Mouse (Mus musculus) gastrocnemius, adult 18-20 months (tissue): ENCODE measurements around the gene Gm13287. TPM values are rescaled to one million over a fixed set of nuclear protein-coding genes. Genes with fewer than 3 reads are reported as not detected.
"Not testable (repeated sequence)": the region's sequence is repeated elsewhere in the genome, so short reads cannot be mapped to it uniquely, and the experiment has no call there.

Source experiments
- DNase-seq: peaks from one replicate; pipeline ENCODE4 v3.0.0; 2021; ENCODE audit warnings: low spot score
- total RNA-seq, 2 experiments: library from RNA; stranded (reverse); gene quantifications; 2 replicates each; pipeline ENCODE4 v1.2.3; 2021

The Gm13287 gene
- total RNA-seq, 2 experiments from 2014 or later: not detected

DNA sequence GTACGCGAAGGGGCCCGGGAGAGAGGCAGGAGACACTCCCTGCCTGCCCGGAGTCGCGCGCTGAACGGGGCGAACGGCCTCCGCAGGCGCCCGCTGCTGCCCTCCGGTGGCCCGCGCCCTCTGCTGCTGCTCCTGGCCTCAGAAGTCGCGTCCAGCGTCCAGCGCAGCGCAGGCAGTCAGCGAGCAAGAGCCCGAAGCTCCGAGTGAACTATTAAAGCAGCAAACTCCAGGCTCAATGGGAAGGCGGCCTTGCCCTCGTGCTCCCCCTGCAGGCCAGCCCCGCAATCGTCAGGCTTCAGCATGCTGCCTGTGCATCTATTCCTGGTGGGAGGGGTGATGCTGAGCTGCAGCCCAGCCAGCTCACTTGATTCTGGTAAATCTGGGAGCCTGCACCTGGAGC lies 6.0 kb upstream of the Gm13287 start, which contains the start of gene Gm13279:
Gm13279 (plus strand) TSS at position 301 of the 400 bp plus-strand sequence.
- not testable (repeated sequence) for DNase-seq

DNA sequence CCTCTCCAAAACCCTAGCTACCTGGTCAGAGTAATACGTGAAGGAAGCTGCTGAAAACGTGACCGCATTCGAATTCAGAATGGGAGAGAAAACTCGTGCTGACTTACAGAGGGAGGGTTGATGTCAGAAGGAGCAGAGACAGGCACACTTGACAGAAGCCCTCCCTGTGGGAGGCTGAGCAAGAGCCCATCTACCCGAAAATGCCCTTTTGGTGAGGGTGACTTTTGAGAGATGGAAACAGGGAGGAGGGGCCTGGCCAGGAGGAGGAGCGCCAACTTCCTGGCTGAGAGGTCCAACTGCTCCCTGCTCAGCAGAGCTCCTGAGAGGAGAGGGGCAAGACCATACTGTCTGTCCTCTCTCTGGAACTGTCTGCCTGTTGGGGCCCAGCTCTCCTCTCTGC lies 3.7 kb upstream of the Gm13287 start, which contains the start of gene Gm13285:
Gm13285 (plus strand) TSS at position 301 of the 400 bp plus-strand sequence.
- not testable (repeated sequence) for DNase-seq

- DNase-seq: not testable (repeated sequence)
Measured at GRCm38 (mm10) chr4:88805231-88805630, 2.2 kb downstream of the Gm13287 start, which contains the start of gene Gm13288. Gm13288 (plus strand) TSS chr4:88805531.

DNA sequence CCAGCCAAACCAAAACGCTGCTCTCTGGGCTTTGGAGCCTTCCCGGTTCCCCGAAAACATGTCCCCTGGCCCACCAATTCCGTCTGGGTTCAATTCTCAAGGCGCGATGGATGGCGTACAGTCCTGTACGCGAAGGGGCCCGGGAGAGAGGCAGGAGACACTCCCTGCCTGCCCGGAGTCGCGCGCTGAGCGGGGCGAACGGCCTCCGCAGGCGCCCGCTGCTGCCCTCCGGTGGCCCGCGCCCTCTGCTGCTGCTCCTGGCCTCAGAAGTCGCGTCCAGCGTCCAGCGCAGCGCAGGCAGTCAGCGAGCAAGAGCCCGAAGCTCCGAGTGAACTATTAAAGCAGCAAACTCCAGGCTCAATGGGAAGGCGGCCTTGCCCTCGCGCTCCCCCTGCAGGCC lies 2.7 kb downstream of the Gm13287 start:
- DNase-seq: peak; percentile 5

DNA sequence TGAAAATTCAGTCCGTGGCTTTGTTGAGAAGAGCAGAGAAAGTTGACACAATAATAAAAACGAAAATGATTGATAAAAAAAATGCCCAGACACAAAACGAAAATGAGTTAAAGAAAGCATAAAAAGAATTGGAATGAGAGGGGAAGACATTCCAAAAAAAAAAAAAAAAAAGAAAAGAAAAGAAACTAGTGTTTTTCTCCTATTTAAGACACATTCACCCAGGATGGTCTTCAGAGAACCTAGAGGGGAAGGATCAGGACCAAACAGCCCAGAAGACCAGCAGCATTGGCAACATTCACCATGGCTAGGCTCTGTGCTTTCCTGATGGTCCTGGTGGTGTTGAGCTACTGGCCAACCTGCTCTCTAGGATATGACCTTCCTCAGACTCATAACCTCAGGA lies 12.9 kb downstream of the Gm13287 start, which contains the start of gene Ifna7:
Ifna7 (plus strand) TSS at position 301 of the 400 bp plus-strand sequence.
- DNase-seq: no peak

GRCm38 (mm10) chr4:88819659-88820058 lies 16.6 kb downstream of the Gm13287 start, which contains the start of gene Ifna11:
Ifna11 (plus strand) TSS chr4:88819959.
- no peak for DNase-seq

DNA sequence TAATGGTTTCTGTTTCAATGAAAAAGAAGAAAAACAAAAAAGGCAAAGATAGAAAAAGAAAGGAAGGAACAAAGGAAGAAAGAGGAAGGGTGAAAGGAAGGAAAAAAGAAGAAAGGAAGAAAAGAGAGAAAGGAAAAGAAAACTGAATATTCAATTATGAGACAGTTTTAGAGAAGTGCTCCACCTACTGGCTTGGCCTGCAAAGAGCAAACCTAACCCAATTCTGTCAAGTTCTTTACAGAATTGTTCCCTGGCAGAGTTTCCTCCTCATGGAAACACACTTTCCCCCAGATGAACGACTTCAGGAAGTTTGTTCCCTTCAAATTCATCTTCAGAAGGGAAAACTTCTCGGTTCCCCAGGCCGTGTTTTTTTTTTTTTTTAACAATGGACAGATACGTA lies 19.9 kb downstream of the Gm13287 start:
- no peak for DNase-seq

- DNase-seq: not testable (repeated sequence)
Measured at GRCm38 (mm10) chr4:88827116-88827515, 24.1 kb downstream of the Gm13287 start, which contains the start of gene Ifna6. Ifna6 (plus strand) TSS chr4:88827416.

DNA sequence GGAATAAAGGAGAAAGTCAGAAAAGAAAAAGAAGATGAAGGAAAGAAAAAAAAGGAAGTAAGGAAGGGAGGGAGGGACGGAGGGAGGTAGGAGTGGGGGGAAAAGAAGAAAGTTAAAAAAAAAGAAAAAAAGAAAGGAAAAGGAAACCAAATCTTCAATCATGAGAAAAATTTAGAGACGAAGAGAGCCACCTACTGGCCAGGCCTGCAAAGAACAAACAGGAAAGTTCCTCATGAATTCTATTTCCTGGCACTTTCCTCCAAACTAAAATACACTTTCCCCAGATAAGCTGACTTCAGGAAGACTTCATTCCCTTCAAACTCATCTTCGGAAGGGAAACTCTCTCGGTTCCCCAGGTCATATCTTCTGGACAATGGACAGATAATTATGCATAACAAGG lies 27.5 kb downstream of the Gm13287 start:
- DNase-seq: peak; percentile 4

GRCm38 (mm10) chr4:88835225-88835624 lies 32.2 kb downstream of the Gm13287 start, which contains the start of gene Ifna5:
Ifna5 (plus strand) TSS chr4:88835525.
- not testable (repeated sequence) for DNase-seq

GRCm38 (mm10) chr4:88838828-88839227 lies 35.8 kb downstream of the Gm13287 start:
- DNase-seq: no peak

- no peak for DNase-seq
Measured at GRCm38 (mm10) chr4:88840058-88840457, 37.0 kb downstream of the Gm13287 start.

DNA sequence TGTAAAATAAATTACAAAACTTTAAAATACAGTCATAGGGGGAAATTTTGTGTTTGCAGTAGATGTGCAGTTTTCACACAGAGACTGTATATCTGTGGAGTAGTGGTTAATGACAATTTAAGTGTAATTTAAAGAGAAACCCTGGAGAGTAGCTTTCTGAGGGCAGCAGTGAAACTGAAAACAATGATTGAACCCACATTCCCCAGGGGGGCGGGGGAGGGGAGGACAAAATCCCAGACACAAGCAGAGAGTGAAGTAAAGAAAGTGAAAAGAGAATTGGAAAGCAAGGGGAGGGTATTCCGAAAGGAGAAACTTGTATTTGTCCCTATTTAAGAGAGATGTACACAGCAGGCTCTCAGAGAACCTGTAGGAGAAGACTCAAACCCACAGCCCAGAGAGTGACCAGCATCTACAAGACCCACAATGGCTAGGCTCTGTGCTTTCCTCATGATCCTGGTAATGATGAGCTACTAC lies 38.4 kb downstream of the Gm13287 start, which contains the start of gene Ifna4:
Ifna4 (plus strand) TSS at position 424 of the 474 bp plus-strand sequence.
- no peak for DNase-seq

DNA sequence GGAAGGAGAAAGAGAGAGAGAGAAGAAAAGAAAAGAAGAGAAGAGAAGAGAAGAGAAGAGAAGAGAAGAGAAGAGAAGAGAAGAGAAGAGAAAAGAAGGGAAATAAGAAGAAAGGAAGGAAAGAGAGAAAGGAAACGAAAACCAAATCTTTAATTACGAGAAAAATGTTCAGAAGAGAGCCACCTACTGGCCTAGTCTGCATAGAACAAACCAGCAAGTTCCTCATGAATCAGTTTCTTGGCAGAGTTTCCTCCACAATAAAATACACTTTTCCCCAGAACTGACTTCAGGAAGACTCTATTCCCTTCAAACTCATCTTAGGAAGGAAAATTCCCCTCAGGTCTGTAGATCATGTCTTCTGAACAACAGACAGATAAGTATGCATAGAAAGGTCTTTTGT lies 42.3 kb downstream of the Gm13287 start:
- DNase-seq: no peak

DNA sequence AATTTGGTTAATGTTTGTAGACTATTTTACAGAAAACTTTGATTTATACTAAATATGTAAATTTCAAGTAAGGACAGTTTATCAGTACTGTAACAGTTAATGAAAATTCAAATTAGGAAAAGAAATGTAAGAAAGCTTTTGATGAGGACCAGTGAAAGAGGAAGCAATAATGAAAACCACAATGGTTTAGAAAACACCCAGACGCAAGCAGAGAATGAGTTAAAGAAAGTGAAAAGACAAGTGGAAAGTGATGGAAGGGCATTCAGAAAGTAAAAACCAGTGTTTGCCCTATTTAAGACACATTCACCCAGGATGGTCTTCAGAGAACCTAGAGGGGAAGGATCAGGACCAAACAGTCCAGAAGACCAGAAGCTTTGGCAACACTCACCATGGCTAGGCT lies 46.6 kb downstream of the Gm13287 start, which contains the start of gene Ifna1:
Ifna1 (plus strand) TSS at position 390 of the 400 bp plus-strand sequence.
- DNase-seq: no peak

- DNase-seq: no peak
Measured at GRCm38 (mm10) chr4:88851026-88851763, 48.1 kb downstream of the Gm13287 start.

Other genes starting within 250 kb of the Gm13287 start
- gene Ifna15, start 245.0 kb upstream of the Gm13287 start, total RNA-seq: not detected
- not detected for gene Ifna14, start 231.5 kb upstream of the Gm13287 start, total RNA-seq
- gene Ifna9, start 210.9 kb upstream of the Gm13287 start, total RNA-seq: not detected
- not detected for gene Ifna12, start 199.9 kb upstream of the Gm13287 start, total RNA-seq
- gene C87499, start 168.8 kb upstream of the Gm13287 start, total RNA-seq: not detected
- not detected for gene Ifna13, start 158.8 kb upstream of the Gm13287 start, total RNA-seq
- gene Ifna16, start 126.3 kb upstream of the Gm13287 start, total RNA-seq: not detected
- gene Ifna2, start 119.3 kb upstream of the Gm13287 start, total RNA-seq: not detected
- not detected for gene Ifnab, start 111.9 kb upstream of the Gm13287 start, total RNA-seq
- gene Gm26566, start 81.4 kb upstream of the Gm13287 start, total RNA-seq: under 1 TPM in 1 of 2 experiments, not detected in 1; 0.21 TPM
- 10 to 100 TPM; 50.5 to 62.5 TPM for gene Klhl9, start 80.8 kb upstream of the Gm13287 start, total RNA-seq
- not detected for gene Gm13271, start 48.4 kb upstream of the Gm13287 start, total RNA-seq
- gene Gm13283, start 43.1 kb upstream of the Gm13287 start, total RNA-seq: not detected
- gene Gm13290, start 29.4 kb upstream of the Gm13287 start, total RNA-seq: not detected
- gene Gm13289, start 26.3 kb upstream of the Gm13287 start, total RNA-seq: not detected
- gene Gm13272, start 23.4 kb upstream of the Gm13287 start, total RNA-seq: not detected
- gene Ifnz, start 21.1 kb upstream of the Gm13287 start, total RNA-seq: not detected
- not detected for gene Gm13276, start 17.5 kb upstream of the Gm13287 start, total RNA-seq
- gene Gm13277, start 14.6 kb upstream of the Gm13287 start, total RNA-seq: not detected
- gene Gm13278, start 11.7 kb upstream of the Gm13287 start, total RNA-seq: not detected
- gene Gm13275, start 8.8 kb upstream of the Gm13287 start, total RNA-seq: not detected
- gene Gm13279, start 5.9 kb upstream of the Gm13287 start, total RNA-seq: not detected
- gene Gm13285, start 3.6 kb upstream of the Gm13287 start, total RNA-seq: not detected
- gene Gm13288, start 2.3 kb downstream of the Gm13287 start, total RNA-seq: not detected
- gene Ifna7, start 13.0 kb downstream of the Gm13287 start, total RNA-seq: not detected
- gene Ifna11, start 16.7 kb downstream of the Gm13287 start, total RNA-seq: not detected
- not detected for gene Ifna6, start 24.2 kb downstream of the Gm13287 start, total RNA-seq
- not detected for gene Ifna5, start 32.3 kb downstream of the Gm13287 start, total RNA-seq
- not detected for gene Ifna4, start 38.6 kb downstream of the Gm13287 start, total RNA-seq
- not detected for gene Ifna1, start 46.8 kb downstream of the Gm13287 start, total RNA-seq
- not detected for gene Ifne, start 76.9 kb downstream of the Gm13287 start, total RNA-seq